Mouse (Mus musculus): ENCODE measurements around the gene Nyap1. TPM values are rescaled to one million over a fixed set of nuclear protein-coding genes. Genes with fewer than 3 reads are reported as not detected.

Nyap1 gene
- polyA plus RNA-seq, 2 experiments: 0.05 to 0.96 TPM

DNA sequence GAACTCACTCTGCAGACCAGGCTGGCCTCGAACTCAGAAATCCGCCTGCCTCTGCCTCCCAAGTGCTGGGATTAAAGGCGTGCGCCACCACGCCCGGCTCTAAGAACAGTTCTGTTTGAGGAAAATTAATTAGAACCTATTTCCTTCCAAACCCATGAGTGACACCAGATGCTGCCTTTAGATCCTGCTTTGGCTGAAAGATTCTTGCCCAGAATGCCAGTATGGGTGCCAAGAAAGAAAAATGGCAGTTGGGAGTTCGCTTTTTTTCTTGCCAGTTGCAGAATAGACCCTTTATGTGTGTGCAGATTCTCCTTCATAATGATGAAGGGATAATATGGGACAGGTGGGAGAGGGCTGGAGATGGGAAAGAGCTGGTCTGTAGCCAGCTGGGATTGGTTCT lies 2.8 kb upstream of the Nyap1 start:
- H3K27me3 ChIP-seq (ENCODE audit: control insufficient read depth, insufficient read depth, low read length): no peaks in the 10 kb centered on the region
- ATAC-seq (ENCODE audit: insufficient read depth) (no peak), DNase-seq (ENCODE audit: low read depth in 3 of 3, low spot score in 3 of 3) (no peak)
- peaks cover 31 to 34% of the 10 kb centered on the region in 2 experiments for H3K4me1 ChIP-seq (replicated peaks; ENCODE audit: control insufficient read depth in 2 of 2, insufficient read depth in 2 of 2, low read length in 1 of 2)
- H3K9me3 ChIP-seq (ENCODE audit: control insufficient read depth, low read length): no peaks in the 10 kb centered on the region
- no peak overlapping the region for H3K4me3 ChIP-seq (ENCODE audit: insufficient read depth in 1 of 2, low read depth in 2 of 2, low read length in 2 of 2)
- H3K9ac ChIP-seq (replicated peaks): no peak overlapping the region
- TF ChIP-seq CTCF (IDR thresholded peaks at IDR 0.05; ENCODE audit: low read depth) (no peak), EP300 (IDR thresholded peaks at IDR 0.05; ENCODE audit: low read depth) (no peak)
- no peak overlapping the region for H3K4me2 ChIP-seq (ENCODE audit: low read depth)
- WGBS (ENCODE audit: insufficient replicate concordance): 86% methylated on average over 7 of the region's 7 CpGs
- H3K27ac ChIP-seq: no peak overlapping the region
- no peaks in the 10 kb centered on the region for H3K36me3 ChIP-seq (replicated peaks; ENCODE audit: control insufficient read depth, insufficient read depth, low read depth)

DNA sequence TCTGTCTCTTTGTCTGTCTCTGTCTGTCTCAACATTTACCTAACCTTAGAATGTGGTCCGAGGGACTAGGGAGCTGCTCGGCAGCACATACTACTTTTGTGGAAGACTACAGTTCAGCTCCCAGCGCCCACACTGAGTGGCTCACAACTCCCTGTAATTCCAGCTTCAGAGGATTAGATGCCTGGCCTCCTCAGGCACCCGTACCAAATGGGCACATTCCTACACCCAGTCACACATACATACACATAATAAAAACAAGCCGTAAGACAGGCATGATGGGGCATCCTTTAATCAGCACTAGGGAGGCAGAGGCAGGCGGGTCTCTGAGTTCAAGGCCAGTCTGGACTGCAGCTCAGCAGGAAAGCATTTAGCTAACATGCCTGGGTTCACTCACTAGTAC lies 1.4 kb upstream of the Nyap1 start:
- no peak overlapping the region for H3K9ac ChIP-seq (replicated peaks)
- 85% methylated on average over 6 of the region's 6 CpGs for WGBS (ENCODE audit: insufficient replicate concordance)
- ATAC-seq (ENCODE audit: insufficient read depth): no peak
- H3K27ac ChIP-seq: no peak overlapping the region
- H3K4me2 ChIP-seq (ENCODE audit: low read depth): no peak overlapping the region
- no peak for DNase-seq (ENCODE audit: low read depth in 3 of 3, low spot score in 3 of 3)
- peaks cover 20 to 24% of the 10 kb centered on the region in 2 experiments for H3K4me1 ChIP-seq (replicated peaks; ENCODE audit: control insufficient read depth in 2 of 2, insufficient read depth in 2 of 2, low read length in 1 of 2)
- no peaks in the 10 kb centered on the region for H3K9me3 ChIP-seq (ENCODE audit: control insufficient read depth, low read length)
- no peaks in the 10 kb centered on the region for H3K36me3 ChIP-seq (replicated peaks; ENCODE audit: control insufficient read depth, insufficient read depth, low read depth)
- TF ChIP-seq EP300 (IDR thresholded peaks at IDR 0.05; ENCODE audit: low read depth) (no peak), CTCF (IDR thresholded peaks at IDR 0.05; ENCODE audit: low read depth) (no peak)
- H3K27me3 ChIP-seq (ENCODE audit: control insufficient read depth, insufficient read depth, low read length): no peaks in the 10 kb centered on the region
- no peak overlapping the region for H3K4me3 ChIP-seq (ENCODE audit: insufficient read depth in 1 of 2, low read depth in 2 of 2, low read length in 2 of 2)

DNA sequence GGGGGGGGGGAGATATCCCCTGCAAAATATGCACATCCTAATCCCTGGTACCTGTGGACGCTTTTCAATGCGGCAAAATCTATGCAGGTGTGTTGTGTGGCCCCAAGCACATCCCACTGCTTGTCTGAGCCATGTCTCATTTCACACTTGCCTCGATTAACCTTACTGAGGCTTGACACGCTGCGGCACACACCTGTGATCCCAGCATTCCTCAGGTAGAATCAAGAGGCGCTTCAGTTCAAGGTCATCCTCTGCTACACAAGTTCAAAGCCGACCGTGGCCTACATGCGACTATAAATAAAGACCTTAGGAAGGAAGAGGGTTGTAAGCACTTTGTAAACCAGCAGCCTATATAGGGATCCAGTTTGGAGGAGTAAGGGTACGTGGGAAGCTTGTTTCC lies 641 bp upstream of the Nyap1 start:
- H3K4me3 ChIP-seq (ENCODE audit: insufficient read depth in 1 of 2, low read depth in 2 of 2, low read length in 2 of 2): no peak overlapping the region
- H3K27me3 ChIP-seq (ENCODE audit: control insufficient read depth, insufficient read depth, low read length): no peaks in the 10 kb centered on the region
- peak overlapping the region; percentile 74; the same call in 1 of the 2 replicates for H3K9ac ChIP-seq (replicated peaks)
- 65% methylated on average over 10 of the region's 10 CpGs for WGBS (ENCODE audit: insufficient replicate concordance)
- no peak for ATAC-seq (ENCODE audit: insufficient read depth)
- H3K4me1 ChIP-seq (replicated peaks; ENCODE audit: control insufficient read depth in 2 of 2, insufficient read depth in 2 of 2, low read length in 1 of 2): peaks cover 19 to 20% of the 10 kb centered on the region in 2 experiments
- TF ChIP-seq CTCF (IDR thresholded peaks at IDR 0.05; ENCODE audit: low read depth) (no peak), EP300 (IDR thresholded peaks at IDR 0.05; ENCODE audit: low read depth) (no peak)
- H3K4me2 ChIP-seq (ENCODE audit: low read depth): peak overlapping the region; percentile 96
- no peaks in the 10 kb centered on the region for H3K36me3 ChIP-seq (replicated peaks; ENCODE audit: control insufficient read depth, insufficient read depth, low read depth)
- no peak for DNase-seq (ENCODE audit: low read depth in 3 of 3, low spot score in 3 of 3)
- no peak overlapping the region for H3K27ac ChIP-seq
- H3K9me3 ChIP-seq (ENCODE audit: control insufficient read depth, low read length): no peaks in the 10 kb centered on the region

DNA sequence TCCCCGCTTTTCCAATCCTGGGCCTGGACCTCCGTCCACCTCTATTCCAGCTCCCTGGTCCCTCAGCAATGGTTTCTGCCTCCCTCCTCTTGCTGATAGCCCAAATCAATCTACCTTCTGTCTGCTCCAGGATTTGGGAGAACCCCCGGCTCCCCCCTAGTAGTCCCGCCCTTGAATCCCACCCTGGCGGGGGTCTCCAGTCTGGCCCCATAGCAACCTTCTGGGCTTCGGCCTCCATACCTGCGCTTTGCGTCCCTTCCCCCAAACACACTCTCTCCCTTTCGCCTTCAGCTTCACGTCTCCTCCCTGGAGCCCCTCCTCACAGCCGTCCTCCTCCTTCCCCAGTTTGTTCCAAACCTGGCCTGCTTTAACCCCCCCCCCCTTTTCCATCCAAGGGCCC lies 901 bp downstream of the Nyap1 start:
- H3K36me3 ChIP-seq (replicated peaks; ENCODE audit: control insufficient read depth, insufficient read depth, low read depth): no peaks in the 10 kb centered on the region
- H3K4me3 ChIP-seq (ENCODE audit: insufficient read depth in 1 of 2, low read depth in 2 of 2, low read length in 2 of 2): peak overlapping the region; percentile 67
- no peak for TF ChIP-seq CTCF (IDR thresholded peaks at IDR 0.05; ENCODE audit: low read depth)
- no peak for TF ChIP-seq EP300 (IDR thresholded peaks at IDR 0.05; ENCODE audit: low read depth)
- H3K27ac ChIP-seq: no peak overlapping the region
- peak overlapping the region; percentile 96 for H3K4me2 ChIP-seq (ENCODE audit: low read depth)
- no peaks in the 10 kb centered on the region for H3K27me3 ChIP-seq (ENCODE audit: control insufficient read depth, insufficient read depth, low read length)
- no peaks in the 10 kb centered on the region for H3K9me3 ChIP-seq (ENCODE audit: control insufficient read depth, low read length)
- ATAC-seq (ENCODE audit: insufficient read depth): no peak
- H3K9ac ChIP-seq (replicated peaks): peak overlapping the region; percentile 74
- peaks cover 18 to 20% of the 10 kb centered on the region in 2 experiments for H3K4me1 ChIP-seq (replicated peaks; ENCODE audit: control insufficient read depth in 2 of 2, insufficient read depth in 2 of 2, low read length in 1 of 2)
- 46% methylated on average over 11 of the region's 11 CpGs for WGBS (ENCODE audit: insufficient replicate concordance)
- DNase-seq (ENCODE audit: low read depth in 3 of 3, low spot score in 3 of 3): no peak

DNA sequence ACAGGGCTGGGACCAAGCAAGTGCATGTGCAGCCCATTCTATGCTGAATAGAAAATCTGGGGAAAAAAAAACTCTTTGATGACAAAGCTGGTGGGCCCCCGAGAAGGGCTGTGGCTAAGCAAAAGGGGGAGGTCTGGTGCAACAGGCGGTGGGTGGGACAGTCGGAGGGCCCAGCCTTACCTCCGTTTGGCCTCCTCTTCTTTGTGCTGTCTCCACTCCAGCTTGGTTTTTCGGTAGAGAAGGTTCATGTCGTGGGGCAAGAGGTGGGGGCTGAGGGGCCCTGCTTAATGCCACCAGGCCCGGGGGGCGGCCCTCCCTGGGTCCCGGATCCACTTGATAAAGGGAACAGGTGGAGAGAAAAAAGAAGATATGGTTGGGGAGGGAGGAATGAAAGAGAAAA lies 1.9 kb downstream of the Nyap1 start:
- ATAC-seq (ENCODE audit: insufficient read depth): no peak
- 41% methylated on average over 9 of the region's 9 CpGs for WGBS (ENCODE audit: insufficient replicate concordance)
- no peak overlapping the region for H3K4me2 ChIP-seq (ENCODE audit: low read depth)

More for the DNA sequence above, 1.9 kb downstream of the Nyap1 start:
- TF ChIP-seq EP300 (IDR thresholded peaks at IDR 0.05; ENCODE audit: low read depth) (no peak), CTCF (IDR thresholded peaks at IDR 0.05; ENCODE audit: low read depth) (no peak)
- H3K27ac ChIP-seq: no peak overlapping the region
- no peaks in the 10 kb centered on the region for H3K9me3 ChIP-seq (ENCODE audit: control insufficient read depth, low read length)
- no peak overlapping the region for H3K4me3 ChIP-seq (ENCODE audit: insufficient read depth in 1 of 2, low read depth in 2 of 2, low read length in 2 of 2)
- no peak overlapping the region for H3K9ac ChIP-seq (replicated peaks)
- H3K36me3 ChIP-seq (replicated peaks; ENCODE audit: control insufficient read depth, insufficient read depth, low read depth): no peaks in the 10 kb centered on the region
- no peak for DNase-seq (ENCODE audit: low read depth in 3 of 3, low spot score in 3 of 3)
- H3K4me1 ChIP-seq (replicated peaks; ENCODE audit: control insufficient read depth in 2 of 2, insufficient read depth in 2 of 2, low read length in 1 of 2): peaks cover 10 to 12% of the 10 kb centered on the region in 2 experiments; a peak in 3 of 4 replicates
- no peaks in the 10 kb centered on the region for H3K27me3 ChIP-seq (ENCODE audit: control insufficient read depth, insufficient read depth, low read length)

Data from liver, embryonic 14.5 days (tissue).